Mouse (Mus musculus) cerebellum, adult 2 months (tissue): ENCODE data around the gene Smyd3.

ENCODE experiments used
- CTCF ChIP-seq: fragments of 200-500 bp; IDR thresholded peaks from 2 replicates; pipeline ENCODE4 v1.5.1; 2011; ENCODE audit warnings: low read depth, mild to moderate bottlenecking, control low read depth, low read length, moderate library complexity, borderline replicate concordance; ENCODE audit not compliant: insufficient read depth
- POLR2A ChIP-seq: fragments of 200-500 bp; IDR thresholded peaks from 2 replicates; pipeline ENCODE4 v1.6.1; 2011; ENCODE audit warnings: low read length, control low read depth, borderline replicate concordance; ENCODE audit not compliant: insufficient read depth

DNA sequence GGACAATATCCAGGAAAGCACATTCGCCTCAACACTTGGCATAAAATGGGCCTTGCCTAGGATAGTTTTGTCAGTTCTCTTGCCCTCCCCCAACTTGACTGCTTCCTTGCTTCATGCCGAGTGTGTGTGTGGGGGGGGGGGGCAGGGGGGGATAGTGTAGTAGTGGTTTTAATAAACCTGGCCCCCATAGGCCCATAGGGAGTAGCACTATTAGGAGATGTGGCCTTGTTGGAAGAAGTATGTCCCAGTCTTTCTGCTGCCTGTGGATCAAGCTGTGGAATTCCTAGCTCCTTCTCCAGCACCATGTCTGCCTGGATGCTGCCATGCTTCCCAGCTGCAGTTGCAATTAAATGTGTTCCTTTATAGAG lies 71.0 kb downstream of the Smyd3 start:
- no peak for TF ChIP-seq CTCF
- TF ChIP-seq POLR2A, result no peak
